Mouse (Mus musculus): ENCODE measurements around the gene Fubp1.

DNA sequence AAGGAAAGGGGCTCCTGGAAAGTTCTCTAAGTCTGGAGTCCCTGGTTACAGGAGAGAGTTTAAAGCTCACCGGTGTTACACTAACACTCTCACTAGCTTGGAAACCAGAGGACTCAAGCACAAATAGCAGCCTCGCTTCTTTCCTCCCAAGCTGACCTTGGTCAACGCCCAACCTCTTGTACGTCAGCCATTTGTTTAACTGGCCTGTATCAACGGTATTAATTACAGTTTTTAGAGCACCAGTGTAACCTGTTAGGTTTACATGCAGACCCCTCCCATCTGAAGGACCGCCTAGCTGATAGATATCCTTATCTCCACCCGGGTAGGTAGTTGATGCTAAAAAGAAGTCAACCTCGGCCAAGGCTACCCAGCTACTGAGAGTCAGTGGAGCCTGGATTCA, 46.9 kb upstream of the Fubp1 start:
- TF ChIP-seq CTCF (IDR thresholded peaks at IDR 0.05; ENCODE audit: control insufficient read depth, insufficient read depth, insufficient read length) (no peak), MAX (IDR thresholded peaks at IDR 0.05) (no peak)

Data from C2C12 (cell line).